Mouse (Mus musculus) central nervous system, embryonic 11.5 days (tissue): ENCODE measurements around the gene Sult2a8. TPM values are rescaled to one million over a fixed set of nuclear protein-coding genes. Genes with fewer than 3 reads are reported as not detected.

Source experiments
- polyA plus RNA-seq: library from polyadenylated mRNA; depleted of rRNA; stranded (reverse); fragments of >200 nt; gene quantifications from 2 replicates; pipeline ENCODE4 v1.2.3, GENCODE M21; 2012; rRNA removed

The Sult2a8 gene
- 0.12 and 0.34 TPM in 2 replicates for polyA plus RNA-seq

DNA sequence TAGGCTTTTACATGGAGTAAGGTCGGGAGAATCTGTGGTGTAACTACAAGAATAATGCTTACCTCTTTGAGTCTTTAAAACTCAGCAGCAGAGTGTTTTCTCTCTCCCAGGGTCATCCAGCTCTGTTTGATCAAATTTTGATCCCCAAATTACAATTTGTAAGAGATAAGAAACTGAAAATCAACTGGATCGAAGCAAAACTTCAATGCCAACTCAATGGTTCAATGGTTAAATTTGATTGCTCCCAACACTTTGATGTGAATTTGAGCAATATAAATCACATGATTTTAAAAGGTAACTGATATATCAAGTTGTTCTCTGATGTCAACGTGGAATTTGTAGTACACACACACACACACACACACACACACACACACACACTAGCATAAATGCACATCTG is at the start of gene Sult2a8:
TSS of gene Sult2a8 (minus strand) at position 236 of the 400 bp plus-strand sequence.

DNA sequence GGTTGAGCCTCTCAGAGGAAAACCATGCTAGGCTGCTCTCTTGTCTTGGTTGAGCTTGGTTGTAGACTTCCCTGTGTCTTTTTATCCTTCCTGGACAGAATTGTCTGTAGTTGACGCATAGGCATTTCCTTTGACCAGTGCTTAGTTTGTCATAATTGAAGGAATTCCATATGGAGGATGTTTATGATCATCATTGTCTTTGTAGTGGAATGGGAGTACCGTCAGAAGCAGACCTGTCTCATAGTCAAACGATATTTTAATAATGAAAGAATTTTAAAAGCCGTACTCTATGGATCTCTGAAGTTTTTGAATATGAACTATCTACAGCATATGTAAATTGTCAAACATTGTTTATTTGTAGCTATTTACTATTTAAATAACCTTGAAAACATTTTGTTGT is 47.6 kb upstream of the Sult2a8 start, which contains the start of gene Sult2a7:
TSS of gene Sult2a7 (minus strand) at position 101 of the 400 bp plus-strand sequence.

Other genes starting within 250 kb of the Sult2a8 start
- 0.17 TPM in 1 of 2 replicates, not detected in the other for gene Sult2a6, start 191.9 kb downstream of the Sult2a8 start, polyA plus RNA-seq
- gene Obox8, start 113.2 kb downstream of the Sult2a8 start, polyA plus RNA-seq, result not detected in 2 replicates
- gene Sult2a7, start 47.5 kb upstream of the Sult2a8 start, polyA plus RNA-seq, result not detected in 2 replicates
- gene Vmn1r90, start 116.7 kb upstream of the Sult2a8 start, polyA plus RNA-seq, result 0.44 and 0.75 TPM in 2 replicates
- gene Obox7, start 212.7 kb upstream of the Sult2a8 start, polyA plus RNA-seq, result not detected in 2 replicates